Mouse (Mus musculus) brown adipose tissue, adult 24 weeks (tissue): ENCODE measurements around the gene Tnc. TPM values are rescaled to one million over a fixed set of nuclear protein-coding genes. Genes with fewer than 3 reads are reported as not detected.

Experiments used
- H3K27ac ChIP-seq: fragments of 200-500 bp; replicated peaks from 2 replicates; pipeline ENCODE4 v1.5.1; 2012; ENCODE audit warnings: low read depth, mild to moderate bottlenecking, low read length
- H3K4me1 ChIP-seq: fragments of 200-500 bp; 2 replicates; pipeline ENCODE4 v1.6.1; 2012; ENCODE audit warnings: low read length, mixed read lengths; ENCODE audit not compliant: control insufficient read depth, insufficient read depth, insufficient read length
- H3K4me3 ChIP-seq: fragments of 200-500 bp; 2 replicates; pipeline ENCODE4 v1.5.1; 2012; ENCODE audit warnings: low read depth, mild to moderate bottlenecking, low read length, moderate library complexity; ENCODE audit not compliant: insufficient read depth
- polyA plus RNA-seq: library from polyadenylated mRNA; stranded (reverse); fragments of >200 nt; gene quantifications from 2 replicates; pipeline ENCODE4 v1.2.4, GENCODE M21; 2012; ENCODE audit not compliant: missing spikeins, insufficient read depth, insufficient read length

Gene Tnc
- polyA plus RNA-seq, 1 experiment: 0.28 TPM

GRCm38 (mm10) chr4:63916288-63916687 lies 130.5 kb downstream of the Tnc start:
- no peak overlapping the region for H3K4me3 ChIP-seq
- no peaks in the 10 kb centered on the region; the same call in 1 of the 2 replicates for H3K4me1 ChIP-seq
- no peak overlapping the region for H3K27ac ChIP-seq

Other genes with a start within 250 kb of the Tnc start
- gene Tnfsf8, start 185.7 kb downstream of the Tnc start, polyA plus RNA-seq: not detected in 2 replicates